Mouse (Mus musculus): ENCODE measurements at regions not wholly inside any gene's neighbourhood (a gene's known extent, or its start where the extent isn't known, plus 50 kb on each side); places are given as distances from the start of the nearest gene placed in this dataset.
"Not testable (repeated sequence)": the region's sequence is repeated elsewhere in the genome, so short reads cannot be mapped to it uniquely, and the experiment has no call there.

- ChIA-PET POLR2A (interaction anchor here in 1 of 4 experiments (0.6 kb wide), 1 partner anchor 647 kb away, joined by 5 read pairs; no protein-coding TSS in a partner anchor), CTCF (no interaction called here)
These were observed 206.2 kb downstream of the Pcsk1 start for GRCm38 (mm10) chr13:75295818-75296217.

- ChIA-PET CTCF (no interaction called here), POLR2A (interaction anchor here in 1 of 4 experiments (0.5 kb wide), 1 partner anchor 163 kb away, joined by 3 read pairs; no protein-coding TSS in a partner anchor)
These were observed 230.2 kb downstream of the Pcsk1 start for GRCm38 (mm10) chr13:75319780-75320179.

GRCm38 (mm10) chr13:75320239-75320638, 230.6 kb downstream of the Pcsk1 start:
- POLR2A ChIA-PET = interaction anchor here in 1 of 4 experiments (0.5 kb wide), 1 partner anchor 163 kb away, joined by 3 read pairs; no protein-coding TSS in a partner anchor
- CTCF ChIA-PET = no interaction called here

GRCm38 (mm10) chr13:75337054-75337453, 247.4 kb downstream of the Pcsk1 start:
- ChIA-PET CTCF (no interaction called here), POLR2A (no interaction called here)

GRCm38 (mm10) chr13:75343422-75343821, 253.8 kb downstream of the Pcsk1 start:
- CTCF ChIA-PET = no interaction called here
- POLR2A ChIA-PET = no interaction called here

- CTCF ChIA-PET = no interaction called here
- POLR2A ChIA-PET = no interaction called here
These were observed 277.2 kb downstream of the Pcsk1 start for GRCm38 (mm10) chr13:75366723-75367426.

- CTCF ChIA-PET = interaction anchor here in 1 of 4 experiments (0.7 kb wide), 1 partner anchor 59 kb away, joined by 4 read pairs; no protein-coding TSS in a partner anchor
- POLR2A ChIA-PET = interaction anchor here in 1 of 4 experiments (0.6 to 0.7 kb wide), 2 partner anchors 22 to 316 kb away, joined by 3 to 4 read pairs; no protein-coding TSS in a partner anchor
These were observed 278.7 kb downstream of the Pcsk1 start for GRCm38 (mm10) chr13:75368249-75368800.

GRCm38 (mm10) chr13:75377100-75377499, 287.5 kb downstream of the Pcsk1 start:
- CTCF ChIA-PET, POLR2A ChIA-PET: not testable (repeated sequence)

- ChIA-PET POLR2A (no interaction called here), CTCF (no interaction called here)
These were observed 288.1 kb downstream of the Pcsk1 start for GRCm38 (mm10) chr13:75377717-75378116.

- ChIA-PET CTCF (no interaction called here), POLR2A (no interaction called here)
These were observed 295.2 kb downstream of the Pcsk1 start for GRCm38 (mm10) chr13:75384631-75385340.

GRCm38 (mm10) chr13:75389211-75389610, 299.6 kb downstream of the Pcsk1 start:
- POLR2A ChIA-PET = no interaction called here
- CTCF ChIA-PET = no interaction called here

- CTCF ChIA-PET = interaction anchor here in 1 of 4 experiments (1.0 kb wide), 1 partner anchor 9 kb away, joined by 3 read pairs; no protein-coding TSS in a partner anchor
- POLR2A ChIA-PET = no interaction called here
These were observed 300.6 kb downstream of the Pcsk1 start for GRCm38 (mm10) chr13:75390177-75390576.

- POLR2A ChIA-PET = interaction anchor here in 1 of 4 experiments (0.5 kb wide), 1 partner anchor 240 kb away, joined by 3 read pairs; no protein-coding TSS in a partner anchor
- CTCF ChIA-PET = interaction anchor here in 3 of 4 experiments (0.6 to 1.1 kb wide), 3 partner anchors 9 to 1278 kb away, joined by 3 to 6 read pairs (median 4); no protein-coding TSS in a partner anchor
These were observed 306.7 kb upstream of the Ell2 start for GRCm38 (mm10) chr13:75399846-75400245.

- ChIA-PET CTCF (no interaction called here), POLR2A (no interaction called here)
These were observed 285.8 kb upstream of the Ell2 start for GRCm38 (mm10) chr13:75420726-75421125.

- POLR2A ChIA-PET = no interaction called here
- CTCF ChIA-PET = interaction anchor here in 1 of 4 experiments (0.6 kb wide), 1 partner anchor 59 kb away, joined by 4 read pairs; no protein-coding TSS in a partner anchor
These were observed 279.6 kb upstream of the Ell2 start for GRCm38 (mm10) chr13:75426971-75427370.

- ChIA-PET POLR2A (no interaction called here), CTCF (no interaction called here)
These were observed 267.4 kb upstream of the Ell2 start for GRCm38 (mm10) chr13:75439170-75439569.

GRCm38 (mm10) chr13:75440051-75440450, 266.5 kb upstream of the Ell2 start:
- CTCF ChIA-PET = no interaction called here
- POLR2A ChIA-PET = no interaction called here

GRCm38 (mm10) chr13:75460335-75460878, 246.2 kb upstream of the Ell2 start:
- ChIA-PET POLR2A (no interaction called here), CTCF (no interaction called here)

GRCm38 (mm10) chr13:75461273-75461672, 245.3 kb upstream of the Ell2 start:
- CTCF ChIA-PET = interaction anchor here in 1 of 4 experiments (0.6 kb wide), 1 partner anchor 560 kb away, joined by 3 read pairs; no protein-coding TSS in a partner anchor

GRCm38 (mm10) chr13:75467225-75467624, 239.3 kb upstream of the Ell2 start:
- CTCF ChIA-PET = no interaction called here
- POLR2A ChIA-PET = interaction anchor here in 1 of 4 experiments (1.1 kb wide), 1 partner anchor 39 kb away, joined by 3 read pairs; no protein-coding TSS in a partner anchor

More at GRCm38 (mm10) chr13:75461273-75461672, 245.3 kb upstream of the Ell2 start:
- POLR2A ChIA-PET = no interaction called here
